Mouse (Mus musculus) testis, adult 2 months (tissue): ENCODE measurements around the gene Il1a. TPM values are rescaled to one million over a fixed set of nuclear protein-coding genes. Genes with fewer than 3 reads are reported as not detected.

Source experiments
- H3K27ac ChIP-seq: fragments of 200-500 bp; 2 replicates; pipeline ENCODE4 v1.5.1; 2012; ENCODE audit warnings: low read depth, low read length; ENCODE audit not compliant: control insufficient read depth, insufficient read depth
- H3K27me3 ChIP-seq: fragments of 200-500 bp; 2 replicates; pipeline ENCODE4 v1.6.1; 2012; ENCODE audit warnings: mild to moderate bottlenecking, low read length, moderate library complexity; ENCODE audit not compliant: control insufficient read depth, insufficient read depth
- H3K36me3 ChIP-seq: fragments of 200-500 bp; 2 replicates; pipeline ENCODE4 v1.6.1; 2012; ENCODE audit warnings: mild to moderate bottlenecking, low read length; ENCODE audit not compliant: control insufficient read depth, insufficient read depth
- H3K4me1 ChIP-seq: fragments of 200-500 bp; 2 replicates; pipeline ENCODE4 v1.6.1; 2012; ENCODE audit warnings: low read length; ENCODE audit not compliant: control insufficient read depth, insufficient read depth
- H3K4me3 ChIP-seq: fragments of 200-500 bp; 2 replicates; pipeline ENCODE4 v1.5.1; 2012; ENCODE audit warnings: low read depth, mild to moderate bottlenecking, low read length, moderate library complexity, mixed read lengths; ENCODE audit not compliant: control insufficient read depth
- CTCF ChIP-seq: fragments of 200-500 bp; IDR thresholded peaks from 2 replicates; pipeline ENCODE4 v1.5.1; 2012; ENCODE audit warnings: low read depth, mild to moderate bottlenecking, inconsistent platforms, low read length, moderate library complexity; ENCODE audit not compliant: control insufficient read depth, insufficient read depth, insufficient replicate concordance
- POLR2A ChIP-seq: fragments of 200-500 bp; IDR thresholded peaks from 2 replicates; pipeline ENCODE4 v1.6.1; 2012; ENCODE audit warnings: low read depth, mild to moderate bottlenecking, inconsistent platforms, low read length, moderate library complexity; ENCODE audit not compliant: control insufficient read depth
- polyA plus RNA-seq: library from polyadenylated mRNA; depleted of rRNA; stranded (reverse); fragments of >200 nt; gene quantifications from 2 replicates; pipeline ENCODE4 v1.2.3, GENCODE M21; 2012

Il1a gene
- polyA plus RNA-seq, 1 experiment: 0.22 TPM

DNA sequence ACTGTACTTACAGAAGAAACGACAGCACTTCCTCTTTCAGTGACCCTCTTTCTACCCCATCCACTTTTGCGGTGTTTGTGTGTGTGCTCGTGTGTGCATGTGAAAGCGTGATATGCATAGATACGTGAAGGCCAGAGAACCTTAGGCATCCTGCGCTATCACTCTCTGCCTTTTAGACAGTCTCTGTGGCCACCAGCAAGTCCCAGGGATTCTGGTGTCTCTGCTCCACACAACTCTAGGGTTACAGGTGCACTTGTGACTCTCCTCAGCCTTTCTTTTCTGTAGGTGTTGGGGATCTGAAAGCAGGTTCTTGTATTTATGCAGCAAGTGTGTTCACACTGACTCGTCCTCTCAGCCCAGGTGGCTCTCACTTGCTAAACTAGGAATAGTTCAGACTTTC lies 44.5 kb downstream of the Il1a start:
- Histone ChIP-seq H3K27ac (no peak overlapping the region), H3K4me1 (no peaks in the 10 kb centered on the region), H3K4me3 (no peak overlapping the region), H3K27me3 (no peaks in the 10 kb centered on the region), H3K36me3 (no peaks in the 10 kb centered on the region)
- no peak for TF ChIP-seq CTCF
- no peak for TF ChIP-seq POLR2A

DNA sequence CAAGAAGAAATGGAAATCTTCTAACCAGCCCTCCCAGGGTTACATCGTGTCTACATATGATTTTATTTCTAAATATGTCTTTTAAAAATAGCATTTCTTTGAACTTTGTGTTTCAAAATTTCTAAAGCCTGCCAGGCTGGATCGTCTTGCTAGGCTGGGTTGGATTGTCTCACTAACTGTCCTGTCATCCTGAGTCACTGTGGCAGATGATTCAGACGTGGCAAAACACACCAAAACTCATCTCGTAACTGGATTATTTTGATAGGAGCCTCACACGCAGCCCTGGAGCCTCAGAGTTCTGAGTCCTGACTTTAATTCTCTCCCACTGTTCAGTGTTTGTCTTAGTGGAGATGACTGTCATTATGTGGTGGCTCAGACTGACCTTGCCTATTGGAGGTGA lies 46.7 kb downstream of the Il1a start:
- H3K36me3 ChIP-seq: no peaks in the 10 kb centered on the region
- TF ChIP-seq POLR2A (no peak), CTCF (no peak)
- no peak overlapping the region for H3K4me3 ChIP-seq
- H3K27me3 ChIP-seq: no peaks in the 10 kb centered on the region
- no peaks in the 10 kb centered on the region for H3K4me1 ChIP-seq
- no peak overlapping the region for H3K27ac ChIP-seq

DNA sequence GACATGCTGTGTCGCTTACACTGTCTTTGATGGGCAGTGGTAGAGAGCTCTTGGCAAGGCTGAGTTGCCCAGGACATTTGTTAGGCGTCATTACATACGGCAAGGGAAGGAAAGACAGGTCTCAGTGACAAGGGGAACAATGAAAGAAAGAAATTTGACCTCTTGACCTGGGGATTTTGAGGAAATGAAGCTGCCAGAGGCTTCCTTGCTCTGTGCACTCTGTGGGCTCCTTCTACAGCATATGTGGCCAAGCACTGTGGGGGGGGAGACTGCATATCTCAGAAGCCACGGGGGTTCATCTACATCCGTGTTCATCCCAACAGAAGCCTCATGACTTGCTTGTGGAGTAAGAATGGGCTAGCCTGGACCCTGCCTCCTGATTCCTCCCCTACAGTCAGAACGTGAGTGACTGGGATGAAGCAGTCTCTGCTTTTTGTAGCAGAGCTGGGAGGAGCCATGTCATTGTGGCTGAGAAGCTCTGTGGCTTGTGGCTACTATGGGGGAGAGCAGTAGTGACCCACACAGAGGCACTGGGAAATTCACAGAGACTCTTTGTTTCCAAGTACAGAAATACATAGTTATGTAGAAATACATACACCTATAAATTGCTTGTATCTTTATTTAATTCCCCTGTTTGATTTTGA lies 48.5 kb downstream of the Il1a start:
- Histone ChIP-seq H3K4me3 (no peak overlapping the region), H3K27ac (no peak overlapping the region), H3K36me3 (no peaks in the 10 kb centered on the region), H3K4me1 (no peaks in the 10 kb centered on the region), H3K27me3 (no peaks in the 10 kb centered on the region)
- TF ChIP-seq POLR2A (no peak), CTCF (no peak)

DNA sequence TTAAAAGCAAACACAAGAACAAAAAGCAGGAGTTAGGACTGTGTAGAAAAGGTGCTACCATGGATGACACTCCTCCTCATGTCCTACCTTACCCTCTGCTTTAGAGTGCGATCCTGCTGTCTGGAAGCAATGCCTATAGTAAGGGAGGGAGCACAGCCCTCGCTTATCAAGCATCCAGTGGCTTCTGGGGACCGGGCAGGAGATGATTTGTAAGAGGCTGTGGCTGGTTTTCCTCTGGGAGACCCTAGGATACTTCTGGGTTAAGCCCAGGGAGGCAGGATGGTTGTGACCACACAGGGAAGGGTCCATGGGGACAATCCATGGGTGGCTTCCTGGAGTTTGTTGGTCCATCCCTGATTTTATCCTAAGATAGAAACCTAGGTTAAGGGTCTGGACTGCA lies 49.1 kb downstream of the Il1a start:
- TF ChIP-seq POLR2A (no peak), CTCF (no peak)

DNA sequence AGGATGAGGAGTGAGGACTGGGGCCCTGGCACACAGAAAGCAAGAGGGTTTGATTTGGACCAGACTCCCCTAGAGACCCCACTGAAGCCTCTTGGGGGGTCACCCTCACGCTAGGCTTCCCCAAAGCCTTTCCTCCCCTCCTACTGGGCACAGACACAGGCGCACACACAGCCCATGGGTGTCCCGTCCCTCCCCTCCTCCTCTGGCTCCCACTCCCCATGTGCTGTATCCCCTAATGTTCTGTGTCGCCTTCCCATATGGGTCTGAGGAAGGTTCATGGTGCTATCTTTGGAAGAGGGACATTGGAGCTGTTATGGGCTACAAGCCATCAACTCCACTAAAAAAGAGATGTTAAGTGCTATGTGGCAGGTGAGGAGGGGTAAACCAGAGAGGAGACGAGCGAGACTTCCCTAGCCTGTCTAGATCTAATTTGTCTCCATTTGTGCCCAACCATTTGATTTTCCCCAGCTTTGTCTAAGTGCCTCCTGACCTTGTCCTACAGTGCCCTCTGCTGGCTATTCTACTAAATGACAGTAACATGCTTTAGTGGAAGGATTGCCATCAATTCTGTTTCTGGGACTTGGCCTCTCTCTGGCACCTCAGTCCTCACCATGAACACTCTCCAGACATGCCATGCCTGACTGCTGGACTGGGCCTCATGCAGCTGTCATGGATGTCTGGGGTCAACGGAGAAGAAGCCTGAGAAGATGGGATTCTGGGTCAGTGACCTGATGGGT lies 51.1 kb downstream of the Il1a start:
- TF ChIP-seq CTCF (peak; percentile 26; the same call in 1 of the 2 replicates), POLR2A (no peak)
- H3K4me3 ChIP-seq: no peak overlapping the region
- no peaks in the 10 kb centered on the region for H3K4me1 ChIP-seq
- H3K27ac ChIP-seq: no peak overlapping the region
- no peaks in the 10 kb centered on the region for H3K27me3 ChIP-seq
- H3K36me3 ChIP-seq: no peaks in the 10 kb centered on the region

More for the DNA sequence above, 49.1 kb downstream of the Il1a start:
- H3K27ac ChIP-seq: no peak overlapping the region
- H3K4me1 ChIP-seq: no peaks in the 10 kb centered on the region
- no peak overlapping the region for H3K4me3 ChIP-seq
- no peaks in the 10 kb centered on the region for H3K36me3 ChIP-seq
- no peaks in the 10 kb centered on the region for H3K27me3 ChIP-seq

DNA sequence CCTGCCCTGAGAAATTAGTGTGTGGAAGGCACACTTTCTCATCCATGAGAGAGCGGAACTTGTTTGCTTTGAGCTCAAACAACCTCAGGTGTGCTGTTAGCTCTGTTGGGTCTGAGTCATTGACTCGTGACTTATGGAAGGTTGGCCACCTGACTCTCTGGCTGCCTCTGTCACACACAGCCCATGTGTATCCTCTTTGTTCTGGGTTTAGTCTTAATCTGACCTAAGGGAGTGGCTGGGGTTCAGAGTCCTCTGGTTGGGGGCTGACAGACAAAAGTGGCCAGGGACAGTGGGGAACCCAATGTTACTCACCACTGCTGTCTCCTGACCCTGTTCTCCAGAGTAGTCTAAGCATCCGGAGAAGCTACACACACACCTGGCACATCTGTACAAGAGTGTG lies 51.7 kb downstream of the Il1a start:
- TF ChIP-seq CTCF: no peak
- no peak for TF ChIP-seq POLR2A
- no peaks in the 10 kb centered on the region for H3K36me3 ChIP-seq
- H3K27me3 ChIP-seq: no peaks in the 10 kb centered on the region
- peaks cover 5% of the 10 kb centered on the region for H3K4me1 ChIP-seq
- no peak overlapping the region for H3K4me3 ChIP-seq
- no peak overlapping the region for H3K27ac ChIP-seq

DNA sequence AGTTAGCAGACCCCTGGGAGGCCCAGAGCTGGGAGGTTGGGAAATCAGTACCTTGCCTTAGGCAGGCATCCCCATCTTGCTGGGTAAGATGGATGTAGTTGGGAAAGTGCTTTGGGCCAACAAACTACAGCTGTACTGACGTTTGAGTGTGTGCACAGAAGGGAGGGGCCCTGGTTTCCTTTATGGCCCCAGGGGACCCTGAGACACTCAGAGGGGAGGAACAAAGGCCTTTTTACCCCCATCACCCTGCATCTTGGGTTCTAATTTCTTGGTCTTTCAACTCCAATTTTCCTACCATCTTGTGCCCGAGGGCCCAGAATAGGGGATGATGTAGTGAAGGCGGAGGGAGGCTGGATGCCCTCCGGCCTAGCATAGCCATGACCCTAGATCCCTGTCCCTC lies 53.8 kb downstream of the Il1a start:
- TF ChIP-seq POLR2A: no peak
- no peak for TF ChIP-seq CTCF
- Histone ChIP-seq H3K4me1 (peaks cover 8% of the 10 kb centered on the region), H3K4me3 (no peak overlapping the region), H3K27ac (no peak overlapping the region), H3K27me3 (no peaks in the 10 kb centered on the region), H3K36me3 (no peaks in the 10 kb centered on the region)

DNA sequence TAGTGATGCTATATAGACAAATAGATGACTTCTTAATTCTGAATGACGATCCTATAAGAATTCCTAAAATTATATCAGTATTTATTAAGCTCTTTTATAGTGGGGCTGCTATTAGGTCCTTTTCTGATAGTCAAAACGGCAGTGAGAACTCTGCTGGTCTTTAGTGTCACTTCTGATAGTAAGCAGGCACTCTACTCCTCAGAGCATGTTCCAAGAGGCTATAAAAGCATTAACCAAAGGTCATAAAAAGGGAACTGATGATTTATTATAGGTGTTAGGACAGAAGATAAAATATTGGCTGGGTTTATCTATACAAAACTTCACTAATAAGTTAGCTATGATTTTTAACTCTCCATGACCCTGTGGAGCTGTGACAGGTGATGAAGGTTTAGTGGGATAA lies 55.7 kb downstream of the Il1a start:
- no peak for TF ChIP-seq POLR2A
- H3K36me3 ChIP-seq: no peaks in the 10 kb centered on the region
- H3K27ac ChIP-seq: no peak overlapping the region
- no peak overlapping the region for H3K4me3 ChIP-seq
- H3K4me1 ChIP-seq: peaks cover 8% of the 10 kb centered on the region
- H3K27me3 ChIP-seq: no peaks in the 10 kb centered on the region
